Mouse (Mus musculus): Measurements from ENCODE around the gene Olfr798. TPM values are rescaled to one million over a fixed set of nuclear protein-coding genes. Genes with fewer than 3 reads are reported as not detected.

Olfr798 gene
- polyA plus RNA-seq, 1 experiment from 2014 or later = not detected

Other genes with a start within 250 kb of the Olfr798 start
- gene Olfr784, start 243.9 kb downstream of the Olfr798 start, polyA plus RNA-seq (2014; fragmentation: Nextera tagmentation; extraction: Ambion mirVana) = 0.04 TPM in 1 of 2 replicates, not detected in the other
- not detected in 2 replicates for gene Olfr785, start 222.5 kb downstream of the Olfr798 start, polyA plus RNA-seq (2014; fragmentation: Nextera tagmentation; extraction: Ambion mirVana)
- gene Olfr786, start 200.6 kb downstream of the Olfr798 start, polyA plus RNA-seq (2014; fragmentation: Nextera tagmentation; extraction: Ambion mirVana) = not detected in 2 replicates
- gene Olfr787, start 166.1 kb downstream of the Olfr798 start, polyA plus RNA-seq (2014; fragmentation: Nextera tagmentation; extraction: Ambion mirVana) = not detected in 2 replicates
- gene Olfr788, start 156.9 kb downstream of the Olfr798 start, polyA plus RNA-seq (2014; fragmentation: Nextera tagmentation; extraction: Ambion mirVana) = not detected in 2 replicates
- gene Olfr789, start 143.2 kb downstream of the Olfr798 start, polyA plus RNA-seq (2014; fragmentation: Nextera tagmentation; extraction: Ambion mirVana) = not detected in 2 replicates
- gene Olfr790, start 129.4 kb downstream of the Olfr798 start, polyA plus RNA-seq (2014; fragmentation: Nextera tagmentation; extraction: Ambion mirVana) = not detected in 2 replicates
- not detected in 2 replicates for gene Olfr791, start 106.1 kb downstream of the Olfr798 start, polyA plus RNA-seq (2014; fragmentation: Nextera tagmentation; extraction: Ambion mirVana)
- not detected in 2 replicates for gene Olfr792, start 88.8 kb downstream of the Olfr798 start, polyA plus RNA-seq (2014; fragmentation: Nextera tagmentation; extraction: Ambion mirVana)
- not detected in 2 replicates for gene Olfr794, start 60.3 kb downstream of the Olfr798 start, polyA plus RNA-seq (2014; fragmentation: Nextera tagmentation; extraction: Ambion mirVana)
- gene Olfr796, start 15.4 kb downstream of the Olfr798 start, polyA plus RNA-seq (2014; fragmentation: Nextera tagmentation; extraction: Ambion mirVana) = not detected in 2 replicates
- not detected in 2 replicates for gene Olfr799, start 9.6 kb upstream of the Olfr798 start, polyA plus RNA-seq (2014; fragmentation: Nextera tagmentation; extraction: Ambion mirVana)
- not detected in 2 replicates for gene Olfr800, start 29.8 kb upstream of the Olfr798 start, polyA plus RNA-seq (2014; fragmentation: Nextera tagmentation; extraction: Ambion mirVana)
- gene Olfr801, start 45.9 kb upstream of the Olfr798 start, polyA plus RNA-seq (2014; fragmentation: Nextera tagmentation; extraction: Ambion mirVana) = not detected in 2 replicates
- gene Olfr802, start 60.2 kb upstream of the Olfr798 start, polyA plus RNA-seq (2014; fragmentation: Nextera tagmentation; extraction: Ambion mirVana) = not detected in 2 replicates
- gene Olfr803, start 66.4 kb upstream of the Olfr798 start, polyA plus RNA-seq (2014; fragmentation: Nextera tagmentation; extraction: Ambion mirVana) = not detected in 2 replicates
- gene Olfr804, start 75.3 kb upstream of the Olfr798 start, polyA plus RNA-seq (2014; fragmentation: Nextera tagmentation; extraction: Ambion mirVana) = not detected in 2 replicates
- not detected in 2 replicates for gene Olfr805, start 101.4 kb upstream of the Olfr798 start, polyA plus RNA-seq (2014; fragmentation: Nextera tagmentation; extraction: Ambion mirVana)
- gene Olfr806, start 114.0 kb upstream of the Olfr798 start, polyA plus RNA-seq (2014; fragmentation: Nextera tagmentation; extraction: Ambion mirVana) = not detected in 2 replicates
- gene Olfr807, start 129.9 kb upstream of the Olfr798 start, polyA plus RNA-seq (2014; fragmentation: Nextera tagmentation; extraction: Ambion mirVana) = not detected in 2 replicates
- gene Olfr808, start 137.5 kb upstream of the Olfr798 start, polyA plus RNA-seq (2014; fragmentation: Nextera tagmentation; extraction: Ambion mirVana) = not detected in 2 replicates
- gene Olfr809, start 146.7 kb upstream of the Olfr798 start, polyA plus RNA-seq (2014; fragmentation: Nextera tagmentation; extraction: Ambion mirVana) = not detected in 2 replicates
- gene Olfr810, start 167.0 kb upstream of the Olfr798 start, polyA plus RNA-seq (2014; fragmentation: Nextera tagmentation; extraction: Ambion mirVana) = not detected in 2 replicates
- not detected in 2 replicates for gene Olfr811, start 176.5 kb upstream of the Olfr798 start, polyA plus RNA-seq (2014; fragmentation: Nextera tagmentation; extraction: Ambion mirVana)
- gene Olfr812, start 218.2 kb upstream of the Olfr798 start, polyA plus RNA-seq (2014; fragmentation: Nextera tagmentation; extraction: Ambion mirVana) = not detected in 2 replicates
- gene Olfr813, start 227.4 kb upstream of the Olfr798 start, polyA plus RNA-seq (2014; fragmentation: Nextera tagmentation; extraction: Ambion mirVana) = not detected in 2 replicates

Data from hindbrain, embryonic 11.5 days (tissue).